Mouse (Mus musculus) liver, embryonic 14.5 days (tissue): ENCODE results near the gene Ywhae.

Source experiments
- CTCF ChIP-seq: IDR thresholded peaks from 2 replicates; pipeline ENCODE4 v1.5.1; 2016; ENCODE audit warnings: antibody characterized with exemption, low read depth, control low read depth
- EP300 ChIP-seq: IDR thresholded peaks from 2 replicates; pipeline ENCODE4 v1.6.1; 2016; ENCODE audit warnings: antibody characterized with exemption, low read depth

DNA sequence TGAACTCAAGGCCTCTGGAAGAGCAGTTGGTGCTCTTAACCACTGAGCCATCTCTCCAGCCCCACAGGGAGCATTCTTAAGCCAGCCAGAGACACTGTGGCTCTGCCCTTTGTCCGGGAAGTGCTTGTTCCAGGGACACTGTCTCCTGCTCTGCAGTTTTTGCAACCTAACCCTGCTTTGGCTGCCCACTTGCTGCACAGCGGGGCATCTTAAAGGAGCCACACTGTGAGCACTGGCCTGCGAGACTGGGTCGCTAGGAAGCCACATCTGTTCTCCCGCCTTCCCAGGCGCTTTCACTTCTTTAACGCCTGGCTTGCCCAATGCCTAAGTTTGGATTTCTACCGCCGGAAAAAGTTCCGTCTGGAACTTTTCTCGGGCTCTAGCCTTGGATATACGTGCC lies 17.1 kb upstream of the Ywhae start:
- no peak for TF ChIP-seq CTCF
- no peak for TF ChIP-seq EP300
